Mouse (Mus musculus) left cerebral cortex, adult 9 months (tissue): ENCODE data around the gene Car14.
"Not testable (repeated sequence)": the region's sequence is repeated elsewhere in the genome, so short reads cannot be mapped to it uniquely, and the experiment has no call there.

Source experiments
- DNase-seq, 2 experiments: peaks; one replicate each; pipeline ENCODE4 v3.0.0; 2022; ENCODE audit warnings: low spot score in 2 of 2

Gene Car14

GRCm38 (mm10) chr3:95892066-95893052 is 12.1 kb downstream of the Car14 start:
- DNase-seq = no peak

- DNase-seq = no peak
Measured at GRCm38 (mm10) chr3:95891211-95892065, 13.1 kb downstream of the Car14 start, which contains the start of gene BC028528. Gene BC028528 (minus strand): TSS chr3:95892005.

GRCm38 (mm10) chr3:95889664-95890063 is 14.8 kb downstream of the Car14 start:
- no peak for DNase-seq

- DNase-seq = no peak
Measured at GRCm38 (mm10) chr3:95887596-95887995, 16.9 kb downstream of the Car14 start.

- DNase-seq = no peak
Measured at GRCm38 (mm10) chr3:95884400-95884799, 20.1 kb downstream of the Car14 start.

- peak in 1 of 2 experiments; percentile 83 for DNase-seq
Measured at GRCm38 (mm10) chr3:95882816-95883425, 21.6 kb downstream of the Car14 start.

GRCm38 (mm10) chr3:95881979-95882815 is 22.3 kb downstream of the Car14 start, which contains the start of gene Ciart:
Gene Ciart (minus strand): TSS chr3:95882251.
- DNase-seq = peak; percentile 98

- DNase-seq = no peak
Measured at GRCm38 (mm10) chr3:95879063-95879462, 25.4 kb downstream of the Car14 start.

GRCm38 (mm10) chr3:95872048-95872447 is 32.4 kb downstream of the Car14 start:
- no peak for DNase-seq

- peak; percentile 68 to 78 for DNase-seq
Measured at GRCm38 (mm10) chr3:95871392-95871867, 33.1 kb downstream of the Car14 start, which contains the start of gene Mrps21. Gene Mrps21 (minus strand): TSS chr3:95871519.

GRCm38 (mm10) chr3:95870976-95871375 is 33.5 kb downstream of the Car14 start:
- DNase-seq = no peak

GRCm38 (mm10) chr3:95867408-95867807 is 37.1 kb downstream of the Car14 start:
- DNase-seq = no peak

- DNase-seq = no peak
Measured at GRCm38 (mm10) chr3:95866071-95866470, 38.4 kb downstream of the Car14 start.

- no peak for DNase-seq
Measured at GRCm38 (mm10) chr3:95865571-95865970, 38.9 kb downstream of the Car14 start.

GRCm38 (mm10) chr3:95865050-95865449 is 39.4 kb downstream of the Car14 start:
- peak; percentile 81 to 83 for DNase-seq

- DNase-seq = no peak
Measured at GRCm38 (mm10) chr3:95863578-95863977, 40.9 kb downstream of the Car14 start.

GRCm38 (mm10) chr3:95861796-95862195 is 42.7 kb downstream of the Car14 start:
- peak in 1 of 2 experiments; percentile 82 for DNase-seq

GRCm38 (mm10) chr3:95861216-95861615 is 43.3 kb downstream of the Car14 start:
- DNase-seq = no peak

- no peak for DNase-seq
Measured at GRCm38 (mm10) chr3:95860323-95860722, 44.2 kb downstream of the Car14 start.

- DNase-seq = not testable (repeated sequence)
Measured at GRCm38 (mm10) chr3:95858278-95858677, 46.2 kb downstream of the Car14 start.
